Mouse (Mus musculus) lung, adult 2 months (tissue): ENCODE data around the gene Mybl2. TPM values are rescaled to one million over a fixed set of nuclear protein-coding genes. Genes with fewer than 3 reads are reported as not detected.

Experiments used
- DNase-seq: peaks from one replicate; pipeline ENCODE4 v3.0.0; 2022
- H3K4me1 ChIP-seq: fragments of 200-500 bp; 2 replicates; pipeline ENCODE4 v1.6.1; 2011; ENCODE audit warnings: low read length; ENCODE audit not compliant: control insufficient read depth, insufficient read depth
- H3K4me3 ChIP-seq: fragments of 200-500 bp; replicated peaks from 2 replicates; pipeline ENCODE3; 2011; ENCODE audit warnings: low read depth, mild to moderate bottlenecking, control low read depth, low read length; ENCODE audit errors: extremely low read depth
- CTCF ChIP-seq: fragments of 200-500 bp; IDR thresholded peaks from 2 replicates; pipeline ENCODE4 v1.5.1; 2011; ENCODE audit warnings: mild to moderate bottlenecking, low read length, control low read depth; ENCODE audit not compliant: insufficient read depth
- POLR2A ChIP-seq: fragments of 200-500 bp; IDR thresholded peaks from 2 replicates; pipeline ENCODE4 v1.6.1; 2011; ENCODE audit warnings: low read depth, mild to moderate bottlenecking, control low read depth, low read length, borderline replicate concordance; ENCODE audit errors: extremely low read depth
- WGBS: fragments of 180-500 bp; shearing (Covaris S2); methylation state at CpG from one replicate; pipeline ENCODE4 v1.1.7; 2018; 5-methylcytosine and 5-hydroxymethylcytosine counted together
- polyA plus RNA-seq: library from polyadenylated mRNA; depleted of rRNA; stranded (reverse); fragments of >200 nt; gene quantifications from 2 replicates; pipeline ENCODE4 v1.2.3, GENCODE M21; 2012; rRNA removed

Mybl2 gene
- polyA plus RNA-seq, 1 experiment = 1.5 TPM

- Histone ChIP-seq H3K4me3 (no peak overlapping the region), H3K4me1 (no peaks in the 10 kb centered on the region)
- DNase-seq = no peak
- TF ChIP-seq CTCF = no peak
- no peak for TF ChIP-seq POLR2A
- WGBS = 83% methylated on average over 5 of the region's 5 CpGs
These were observed 77.8 kb downstream of the Mybl2 start for GRCm38 (mm10) chr2:163132314-163132713.

Other genes starting within 250 kb of the Mybl2 start
- 75.3 and 87.2 TPM in 2 replicates for gene Srsf6, start 123.2 kb upstream of the Mybl2 start, polyA plus RNA-seq
- 0.30 TPM in 1 of 2 replicates, not detected in the other for gene L3mbtl1, start 111.2 kb upstream of the Mybl2 start, polyA plus RNA-seq
- 0.05 and 0.11 TPM in 2 replicates for gene Sgk2, start 67.4 kb upstream of the Mybl2 start, polyA plus RNA-seq
- 17.9 and 25.4 TPM in 2 replicates for gene Ift52, start 37.3 kb upstream of the Mybl2 start, polyA plus RNA-seq
- gene Gtsf1l, start 33.2 kb downstream of the Mybl2 start, polyA plus RNA-seq = 0.29 TPM in 1 of 2 replicates, not detected in the other
- 34.2 and 58.0 TPM in 2 replicates for gene Tox2, start 148.4 kb downstream of the Mybl2 start, polyA plus RNA-seq